Mouse (Mus musculus): ENCODE data around the gene Fgfr2. TPM values are rescaled to one million over a fixed set of nuclear protein-coding genes. Genes with fewer than 3 reads are reported as not detected.

Gene Fgfr2
- total and polyA plus RNA-seq, 2 experiments from 2014 or later = 12.1 to 32.6 TPM

GRCm38 (mm10) chr7:130635212-130635611 is 2487.9 kb downstream of the Fgfr2 start:
- ATAC-seq (ENCODE audit: low FRiP score) (no peak), DNase-seq (ENCODE audit: low spot score) (no peak)
- no peaks in the 10 kb centered on the region for H3K4me1 ChIP-seq (ENCODE audit: insufficient read depth, low read length)
- no peak for TF ChIP-seq CTCF (IDR thresholded peaks at IDR 0.05)
- no peaks in the 10 kb centered on the region for H3K36me3 ChIP-seq (ENCODE audit: insufficient read depth, low read length)
- no peak overlapping the region for H3K27ac ChIP-seq (ENCODE audit: low read depth, low read length)
- H3K4me2 ChIP-seq (ENCODE audit: low read depth, low read length, poor library complexity, severe bottlenecking) = no peak overlapping the region
- H3K27me3 ChIP-seq (ENCODE audit: insufficient read depth, low read length) = no peaks in the 10 kb centered on the region
- 65% methylated on average over 7 of the region's 7 CpGs for WGBS
- H3K9me3 ChIP-seq (ENCODE audit: low read length) = no peaks in the 10 kb centered on the region
- H3K9ac ChIP-seq (replicated peaks; ENCODE audit: low read length, poor library complexity, severe bottlenecking) = no peak overlapping the region
- H3K4me3 ChIP-seq (ENCODE audit: low read depth, low read length) = no peak overlapping the region

- Histone ChIP-seq H3K4me1 (ENCODE audit: insufficient read depth, low read length) (no peaks in the 10 kb centered on the region), H3K36me3 (ENCODE audit: insufficient read depth, low read length) (no peaks in the 10 kb centered on the region), H3K27me3 (ENCODE audit: insufficient read depth, low read length) (no peaks in the 10 kb centered on the region), H3K9me3 (ENCODE audit: low read length) (no peaks in the 10 kb centered on the region), H3K27ac (ENCODE audit: low read depth, low read length) (no peak overlapping the region), H3K9ac (replicated peaks; ENCODE audit: low read length, poor library complexity, severe bottlenecking) (no peak overlapping the region), H3K4me2 (ENCODE audit: low read depth, low read length, poor library complexity, severe bottlenecking) (no peak overlapping the region), H3K4me3 (ENCODE audit: low read depth, low read length) (no peak overlapping the region)
- 93% methylated on average over 4 of the region's 4 CpGs for WGBS
- ATAC-seq (ENCODE audit: low FRiP score) (no peak), DNase-seq (ENCODE audit: low spot score) (no peak)
- no peak for TF ChIP-seq CTCF (IDR thresholded peaks at IDR 0.05)
Measured at GRCm38 (mm10) chr7:130634259-130634871, 2488.8 kb downstream of the Fgfr2 start.

- no peak overlapping the region for H3K4me3 ChIP-seq (ENCODE audit: low read depth, low read length)
- no peaks in the 10 kb centered on the region for H3K36me3 ChIP-seq (ENCODE audit: insufficient read depth, low read length)
- DNase-seq (ENCODE audit: low spot score) = no peak
- TF ChIP-seq CTCF (IDR thresholded peaks at IDR 0.05) = no peak
- no peak overlapping the region for H3K4me2 ChIP-seq (ENCODE audit: low read depth, low read length, poor library complexity, severe bottlenecking)
- H3K4me1 ChIP-seq (ENCODE audit: insufficient read depth, low read length) = no peaks in the 10 kb centered on the region
- no peak for ATAC-seq (ENCODE audit: low FRiP score)
- H3K9ac ChIP-seq (replicated peaks; ENCODE audit: low read length, poor library complexity, severe bottlenecking) = no peak overlapping the region
- no peaks in the 10 kb centered on the region for H3K9me3 ChIP-seq (ENCODE audit: low read length)
- WGBS = 85% methylated on average over 5 of the region's 5 CpGs
- no peaks in the 10 kb centered on the region for H3K27me3 ChIP-seq (ENCODE audit: insufficient read depth, low read length)
- H3K27ac ChIP-seq (ENCODE audit: low read depth, low read length) = no peak overlapping the region
Measured at GRCm38 (mm10) chr7:130632379-130632732, 2490.8 kb downstream of the Fgfr2 start.

- H3K27me3 ChIP-seq (ENCODE audit: insufficient read depth, low read length) = no peaks in the 10 kb centered on the region
- H3K36me3 ChIP-seq (ENCODE audit: insufficient read depth, low read length) = no peaks in the 10 kb centered on the region
- peak; percentile 22 for TF ChIP-seq CTCF (IDR thresholded peaks at IDR 0.05)
- no peak overlapping the region for H3K9ac ChIP-seq (replicated peaks; ENCODE audit: low read length, poor library complexity, severe bottlenecking)
- no peaks in the 10 kb centered on the region for H3K4me1 ChIP-seq (ENCODE audit: insufficient read depth, low read length)
- WGBS = 60% methylated on average over 22 of the region's 22 CpGs
- DNase-seq (ENCODE audit: low spot score) (peak; percentile 30), ATAC-seq (ENCODE audit: low FRiP score) (no peak)
- H3K4me2 ChIP-seq (ENCODE audit: low read depth, low read length, poor library complexity, severe bottlenecking) = no peak overlapping the region
- H3K9me3 ChIP-seq (ENCODE audit: low read length) = no peaks in the 10 kb centered on the region
- H3K4me3 ChIP-seq (ENCODE audit: low read depth, low read length) = no peak overlapping the region
- no peak overlapping the region for H3K27ac ChIP-seq (ENCODE audit: low read depth, low read length)
Measured at GRCm38 (mm10) chr7:130631553-130632378, 2491.4 kb downstream of the Fgfr2 start.

- Histone ChIP-seq H3K4me3 (ENCODE audit: low read depth, low read length) (no peak overlapping the region), H3K4me2 (ENCODE audit: low read depth, low read length, poor library complexity, severe bottlenecking) (no peak overlapping the region), H3K27ac (ENCODE audit: low read depth, low read length) (no peak overlapping the region), H3K4me1 (ENCODE audit: insufficient read depth, low read length) (no peaks in the 10 kb centered on the region), H3K9ac (replicated peaks; ENCODE audit: low read length, poor library complexity, severe bottlenecking) (no peak overlapping the region), H3K9me3 (ENCODE audit: low read length) (no peaks in the 10 kb centered on the region), H3K36me3 (ENCODE audit: insufficient read depth, low read length) (no peaks in the 10 kb centered on the region), H3K27me3 (ENCODE audit: insufficient read depth, low read length) (no peaks in the 10 kb centered on the region)
- no peak for ATAC-seq (ENCODE audit: low FRiP score)
- DNase-seq (ENCODE audit: low spot score) = no peak
- no peak for TF ChIP-seq CTCF (IDR thresholded peaks at IDR 0.05)
- WGBS = 94% methylated on average over 3 of the region's 3 CpGs
Measured at GRCm38 (mm10) chr7:130630956-130631355, 2492.2 kb downstream of the Fgfr2 start.

GRCm38 (mm10) chr7:130629999-130630398 is 2493.2 kb downstream of the Fgfr2 start:
- H3K27ac ChIP-seq (ENCODE audit: low read depth, low read length) = no peak overlapping the region
- H3K27me3 ChIP-seq (ENCODE audit: insufficient read depth, low read length) = no peaks in the 10 kb centered on the region
- no peak overlapping the region for H3K4me2 ChIP-seq (ENCODE audit: low read depth, low read length, poor library complexity, severe bottlenecking)
- no peak overlapping the region for H3K4me3 ChIP-seq (ENCODE audit: low read depth, low read length)
- ATAC-seq (ENCODE audit: low FRiP score) = no peak
- no peaks in the 10 kb centered on the region for H3K36me3 ChIP-seq (ENCODE audit: insufficient read depth, low read length)
- WGBS = 93% methylated on average over 7 of the region's 7 CpGs
- no peaks in the 10 kb centered on the region for H3K4me1 ChIP-seq (ENCODE audit: insufficient read depth, low read length)
- H3K9ac ChIP-seq (replicated peaks; ENCODE audit: low read length, poor library complexity, severe bottlenecking) = no peak overlapping the region
- DNase-seq (ENCODE audit: low spot score) = no peak
- TF ChIP-seq CTCF (IDR thresholded peaks at IDR 0.05) = no peak
- no peaks in the 10 kb centered on the region for H3K9me3 ChIP-seq (ENCODE audit: low read length)

All from midbrain, postnatal 0 days (tissue).